Mouse (Mus musculus) embryo, embryonic 11.5 days (tissue): ENCODE measurements at regions not wholly inside any gene's neighbourhood (a gene's known extent, or its start where the extent isn't known, plus 50 kb on each side); places are given as distances from the start of the nearest gene placed in this dataset.

Source experiments
- DNase-seq: peaks from one replicate; pipeline ENCODE4 v3.0.0-alpha.2; 2012; ENCODE audit warnings: low read depth, low spot score

DNA sequence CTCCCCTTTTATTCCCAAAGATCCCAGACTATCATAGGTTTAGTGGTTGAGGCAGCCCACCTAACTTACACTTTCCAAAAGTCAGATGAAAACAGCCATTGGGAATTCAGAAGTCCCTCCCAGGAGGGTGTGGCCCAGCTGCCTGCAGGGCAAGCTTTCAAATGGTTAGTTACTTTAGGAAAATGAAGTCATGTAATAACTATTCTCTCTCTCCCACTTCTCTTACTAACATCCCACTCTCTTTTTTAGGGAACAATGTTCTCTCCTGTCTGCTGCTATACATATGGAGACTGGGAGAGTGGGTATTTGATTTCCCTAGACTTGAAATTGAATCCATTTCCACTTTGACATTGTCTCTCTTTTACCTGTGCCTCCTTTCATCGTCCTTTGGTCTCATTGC, 55.0 kb downstream of the Zfp648 start:
- DNase-seq, result no peak

DNA sequence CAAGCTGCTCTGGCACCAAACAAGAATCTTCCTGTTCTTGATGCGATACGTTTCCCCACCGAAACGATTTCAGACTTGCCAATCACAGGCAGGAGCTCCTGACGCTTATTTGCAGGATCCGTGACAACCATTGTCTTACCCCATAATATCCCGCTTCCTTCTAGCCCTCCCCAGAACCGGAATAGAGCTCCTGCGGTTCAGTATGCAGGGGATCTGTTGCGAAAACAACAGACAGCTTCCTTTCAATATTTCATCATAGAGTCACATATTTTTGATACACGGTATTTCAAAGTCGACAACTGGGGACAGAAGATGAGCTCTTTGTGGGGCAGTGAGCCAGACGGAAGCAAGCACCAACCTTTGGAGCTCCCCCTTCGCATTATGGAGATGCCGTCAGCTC, 55.8 kb downstream of the Zfp648 start:
- no peak for DNase-seq

DNA sequence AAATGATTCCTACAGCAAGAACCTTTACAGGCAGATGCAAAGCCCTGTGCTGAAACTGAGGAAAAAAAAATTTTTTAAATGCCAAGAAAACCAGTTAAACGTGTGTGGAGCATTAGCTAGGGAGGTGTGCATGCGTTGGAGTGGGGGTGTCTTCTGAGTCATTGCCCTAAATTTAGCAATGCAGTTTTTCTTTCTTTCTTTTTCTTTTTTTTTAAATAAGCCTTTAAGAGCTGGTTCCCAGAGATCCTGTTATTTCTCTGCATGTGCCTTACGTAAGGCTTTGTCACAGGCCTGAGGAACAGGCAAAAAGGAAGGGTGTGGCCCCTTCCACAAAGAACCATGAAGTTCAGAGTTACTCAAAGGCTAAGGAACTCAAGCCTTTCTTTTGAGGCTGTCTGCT, 57.5 kb downstream of the Zfp648 start:
- no peak for DNase-seq

DNA sequence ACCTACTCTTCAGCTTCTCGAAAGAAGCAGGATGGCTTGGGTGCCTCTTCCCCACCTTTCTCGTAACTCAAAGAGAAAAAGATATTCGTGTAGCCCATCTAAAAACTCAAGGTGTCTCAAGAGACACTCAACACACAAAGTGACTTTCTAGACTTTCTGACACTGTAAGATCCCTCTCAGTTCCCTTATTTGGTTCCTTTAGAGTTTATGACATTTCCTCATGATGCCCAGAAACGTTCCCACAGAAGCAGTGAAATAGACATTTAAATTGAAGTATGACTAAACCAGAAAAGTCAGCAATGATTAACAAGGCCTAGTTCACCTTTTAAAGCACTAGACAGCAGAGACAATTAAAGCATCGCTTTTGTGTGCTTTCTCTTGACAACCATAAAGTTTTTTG, 59.4 kb downstream of the Zfp648 start:
- no peak for DNase-seq

DNA sequence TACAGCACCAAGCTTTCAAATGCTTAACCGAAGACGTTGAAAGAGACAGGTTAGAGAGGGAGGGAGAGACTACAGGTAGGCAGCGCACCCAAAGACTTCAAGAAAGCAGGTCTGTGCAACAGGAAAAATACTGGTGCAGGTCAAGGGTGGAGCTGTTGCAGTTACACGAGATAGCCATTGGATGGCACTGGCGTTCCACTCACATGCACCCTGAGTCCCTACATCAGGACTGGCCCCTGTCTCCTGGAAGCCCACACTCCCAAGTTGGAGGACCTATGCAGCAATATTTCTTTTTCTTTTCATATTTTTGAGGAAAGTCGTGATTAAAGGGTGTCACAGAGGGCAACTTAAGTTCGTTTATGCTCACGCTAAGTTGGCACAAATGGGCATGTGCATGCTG, 80.5 kb downstream of the Zfp648 start:
- DNase-seq, result peak; percentile 44

DNA sequence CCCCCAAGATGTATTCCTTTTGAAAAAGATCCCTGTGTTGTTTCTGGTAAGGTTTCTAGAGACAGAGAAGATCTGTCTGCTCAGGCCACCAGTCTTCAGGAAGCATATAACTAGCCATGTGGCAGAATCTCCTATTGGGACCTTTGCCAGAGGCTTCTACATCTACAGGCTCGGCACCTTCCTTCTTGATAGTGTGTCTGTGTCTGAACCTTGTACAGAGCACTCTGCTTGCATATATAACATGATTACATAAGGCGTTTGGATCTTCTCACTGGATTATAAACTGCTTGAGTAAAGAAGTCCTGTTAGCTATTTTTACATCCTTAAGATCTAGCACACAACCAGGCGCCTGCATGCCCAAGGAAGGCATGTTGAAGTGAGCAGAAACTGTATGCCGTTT, 85.1 kb downstream of the Zfp648 start:
- no peak for DNase-seq

DNA sequence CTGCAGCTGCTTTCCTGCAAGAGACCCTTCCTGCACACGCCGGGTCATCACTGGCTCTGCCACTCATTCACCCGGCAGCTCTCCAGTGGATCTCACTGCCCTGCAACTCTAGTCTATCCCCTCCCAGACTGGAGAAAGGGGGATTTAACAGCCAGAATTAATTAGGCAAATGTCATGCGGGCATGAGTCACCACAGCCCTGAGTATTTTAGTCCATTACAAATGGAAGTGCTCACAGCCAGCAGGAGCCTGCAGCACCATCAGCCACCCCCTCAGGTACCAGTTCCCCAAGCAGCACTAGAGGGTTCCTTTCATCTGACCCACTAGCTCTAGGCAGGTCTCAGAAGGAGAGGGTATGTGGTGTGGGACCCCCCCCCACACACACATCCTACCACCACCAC, 91.7 kb downstream of the Zfp648 start:
- DNase-seq, result no peak

DNA sequence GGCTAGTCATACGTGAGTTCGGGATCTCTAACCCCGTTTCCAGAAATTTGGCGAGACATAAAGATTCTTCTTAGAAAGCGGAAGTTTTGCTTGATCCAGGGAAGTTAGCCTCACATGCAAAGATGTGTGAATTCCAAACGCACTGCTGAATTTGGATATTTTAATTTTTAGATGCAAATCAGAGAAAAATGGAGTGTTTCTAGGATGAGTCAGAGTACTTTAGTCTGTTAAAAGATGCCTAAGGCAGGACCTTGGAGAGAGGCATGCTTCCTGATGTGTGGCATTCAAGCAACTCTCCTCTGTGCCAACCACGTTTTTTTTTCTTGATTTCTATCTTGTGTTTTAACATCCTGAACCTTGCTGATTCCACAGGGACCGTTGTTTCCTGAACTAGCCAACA, 95.1 kb downstream of the Zfp648 start:
- no peak for DNase-seq

DNA sequence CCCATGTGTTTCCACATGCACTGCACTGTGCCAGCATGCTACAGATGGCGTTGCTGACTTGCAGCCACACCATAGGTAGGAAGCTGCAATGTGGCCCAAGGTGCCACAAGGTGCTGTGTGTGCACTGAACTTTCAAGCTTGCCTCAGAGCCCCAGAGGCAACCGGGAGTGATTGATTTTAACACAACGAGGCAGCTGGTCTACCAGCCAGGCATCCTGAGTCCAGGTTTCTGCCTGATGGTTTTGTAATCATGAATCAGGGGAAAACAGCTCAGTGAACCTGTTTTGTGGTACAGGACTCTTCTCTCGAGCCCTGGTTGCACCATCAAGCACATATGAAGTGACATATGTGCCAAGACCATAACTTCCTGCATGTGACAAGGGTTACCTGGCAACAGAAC, 98.9 kb downstream of the Zfp648 start:
- no peak for DNase-seq

DNA sequence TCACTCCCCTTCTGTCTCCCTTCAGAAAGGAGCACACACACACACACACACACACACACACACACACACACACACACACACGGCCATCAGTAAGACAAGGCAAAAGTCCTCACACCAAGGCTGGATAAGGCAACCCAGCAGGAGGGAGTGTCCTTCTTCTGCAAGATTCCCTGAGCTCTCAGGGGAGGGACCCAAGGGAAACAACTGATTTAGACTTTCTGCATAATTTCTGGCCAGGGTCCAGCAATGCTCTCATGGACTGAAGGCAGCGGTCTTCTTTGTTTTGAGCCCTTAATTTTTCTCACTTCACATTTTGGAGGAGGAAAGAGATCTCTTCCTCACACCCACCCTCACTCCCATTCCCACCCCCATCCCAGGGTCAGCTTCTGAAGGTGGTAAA, 108.7 kb downstream of the Zfp648 start:
- no peak for DNase-seq
